Mouse (Mus musculus): ENCODE data around the gene Psat1.

Gene Psat1

GRCm38 (mm10) chr19:15947237-15947636, at the start of gene Psat1:
Gene Psat1 (minus strand): TSS chr19:15947337.
- DNase-seq: no peak

- DNase-seq: no peak
These were observed 43.0 kb upstream of the Psat1 start for GRCm38 (mm10) chr19:15990102-15990501.

- no peak for DNase-seq
These were observed 38.1 kb upstream of the Psat1 start for GRCm38 (mm10) chr19:15985172-15985713.

- peak; percentile 99 for DNase-seq
These were observed 37.5 kb upstream of the Psat1 start, which contains the start of gene Cep78 for GRCm38 (mm10) chr19:15984449-15985171. Gene Cep78 (minus strand): TSS chr19:15984989.

- no peak for DNase-seq
These were observed 36.7 kb upstream of the Psat1 start for GRCm38 (mm10) chr19:15983739-15984344.

GRCm38 (mm10) chr19:15982926-15983738, 36.0 kb upstream of the Psat1 start:
- DNase-seq: peak; percentile 31

GRCm38 (mm10) chr19:15981861-15982260, 34.7 kb upstream of the Psat1 start:
- no peak for DNase-seq

GRCm38 (mm10) chr19:15973365-15973764, 26.2 kb upstream of the Psat1 start:
- DNase-seq: no peak

- no peak for DNase-seq
These were observed 17.9 kb upstream of the Psat1 start for GRCm38 (mm10) chr19:15965082-15965481.

- DNase-seq: no peak
These were observed 17.4 kb upstream of the Psat1 start for GRCm38 (mm10) chr19:15964533-15964932.

GRCm38 (mm10) chr19:15963011-15963695, 16.0 kb upstream of the Psat1 start:
- peak; percentile 64 for DNase-seq

- peak; percentile 57 for DNase-seq
These were observed 15.2 kb upstream of the Psat1 start for GRCm38 (mm10) chr19:15962313-15962712.

GRCm38 (mm10) chr19:15950225-15950624, 3.1 kb upstream of the Psat1 start:
- DNase-seq: peak; percentile 85

- DNase-seq: no peak
These were observed 1.7 kb upstream of the Psat1 start for GRCm38 (mm10) chr19:15948867-15949266.

- peak; percentile 66 for DNase-seq
These were observed 1.3 kb upstream of the Psat1 start for GRCm38 (mm10) chr19:15948426-15948825.

- DNase-seq: no peak
These were observed 474 bp downstream of the Psat1 start for GRCm38 (mm10) chr19:15946663-15947062.

GRCm38 (mm10) chr19:15943117-15943423, 4.1 kb downstream of the Psat1 start:
- peak; percentile 27 for DNase-seq

- DNase-seq: no peak
These were observed 4.6 kb downstream of the Psat1 start for GRCm38 (mm10) chr19:15942421-15943116.

GRCm38 (mm10) chr19:15941399-15941798, 5.7 kb downstream of the Psat1 start:
- DNase-seq: no peak

GRCm38 (mm10) chr19:15925719-15926045, 21.5 kb downstream of the Psat1 start:
- DNase-seq: peak; percentile 95

- peak; percentile 100 for DNase-seq
These were observed 22.0 kb downstream of the Psat1 start for GRCm38 (mm10) chr19:15924866-15925718.
